11 mouse cellular contexts compared by ENCODE assay signal in genomic region chr12:73699471-73700186, GRCm38 (mm10).
DNase-seq lines count a peak whose midpoint lies in the region; ATAC-seq and TF ChIP-seq lines count a peak whose summit lies in the region.
"Had no signal": no experiment of that assay in that cellular context is flagged by ENCODE, and none has a peak within 500 bp of the region (broad histone marks: within the 10 kb centered on the region; RNA-seq: fewer than 3 reads in every experiment).

No protein-coding gene starts in this region.

- peak overlapping the region; percentile 17; the same call in 1 of the 2 replicates for H3K27ac ChIP-seq in heart, embryonic 15.5 days
- no peak overlapping the region for H3K27ac ChIP-seq in heart, adult 2 months
- H3K27ac ChIP-seq in forebrain, postnatal 0 days (ENCODE audit: low read depth, low read length): peak overlapping the region; percentile 35; the same call in 1 of the 2 replicates
- H3K27ac ChIP-seq in midbrain, embryonic 16.5 days (ENCODE audit: low read length): peak overlapping the region; percentile 65
- H3K27ac ChIP-seq: heart, embryonic 13.5 days; liver, embryonic 15.5 days had no signal

- intact Hi-C loops in heart, adult 2 months (cut with DNase I): no loop called here

- no peak for DNase-seq in heart, adult 2 months
- peak; percentile 78 for DNase-seq in CD4-positive, CD25-positive, alpha-beta regulatory T cell, adult 2 months (ENCODE audit: low read depth, low spot score)
- DNase-seq in forebrain, postnatal 0 days: peak; percentile 65
- no peak for DNase-seq in urinary bladder, postnatal 36 days (ENCODE audit: low spot score in 2 of 2)
- no peak for DNase-seq in kidney, adult 11 months
- DNase-seq in heart, postnatal 4 days: no peak
- DNase-seq: cerebellum, adult 18-20 months had no signal

- no peaks in the 10 kb centered on the region for H3K36me3 ChIP-seq in heart, embryonic 15.5 days
- H3K36me3 ChIP-seq in heart, adult 2 months (ENCODE audit: control insufficient read depth, insufficient read depth, low read length): no peaks in the 10 kb centered on the region
- H3K36me3 ChIP-seq in forebrain, postnatal 0 days (ENCODE audit: insufficient read depth): no peaks in the 10 kb centered on the region
- H3K36me3 ChIP-seq in midbrain, embryonic 16.5 days (ENCODE audit: control insufficient read depth, insufficient read depth, low read length): no peaks in the 10 kb centered on the region
- H3K36me3 ChIP-seq: liver, embryonic 15.5 days had no signal

- peaks cover 13% of the 10 kb centered on the region for H3K4me1 ChIP-seq in heart, embryonic 15.5 days (replicated peaks)
- peaks cover 2% of the 10 kb centered on the region for H3K4me1 ChIP-seq in heart, adult 2 months (ENCODE audit: control insufficient read depth, insufficient read depth, low read length)
- peaks cover 6% of the 10 kb centered on the region; the same call in 1 of the 2 replicates for H3K4me1 ChIP-seq in forebrain, postnatal 0 days (ENCODE audit: insufficient read depth)
- H3K4me1 ChIP-seq in midbrain, embryonic 16.5 days (ENCODE audit: control insufficient read depth, insufficient read depth, low read length): peaks cover 15% of the 10 kb centered on the region
- H3K4me1 ChIP-seq: liver, embryonic 15.5 days had no signal

- no peak overlapping the region for H3K4me2 ChIP-seq in heart, embryonic 15.5 days
- H3K4me2 ChIP-seq in forebrain, postnatal 0 days (ENCODE audit: low read depth): peak overlapping the region; percentile 11
- peak overlapping the region; percentile 13; the same call in 1 of the 2 replicates for H3K4me2 ChIP-seq in midbrain, embryonic 16.5 days (ENCODE audit: low read length)
- H3K4me2 ChIP-seq: heart, embryonic 13.5 days; liver, embryonic 15.5 days had no signal

- no peak for TF ChIP-seq EP300 in heart, adult 2 months (IDR thresholded peaks at IDR 0.05; ENCODE audit: insufficient read depth, low read depth, low read length)

- H3K9ac ChIP-seq in heart, embryonic 15.5 days: no peak overlapping the region
- H3K9ac ChIP-seq in heart, adult 2 months (ENCODE audit: low read depth, low read length): no peak overlapping the region
- H3K9ac ChIP-seq in forebrain, postnatal 0 days: peak overlapping the region; percentile 2; the same call in 1 of the 2 replicates
- peak overlapping the region; percentile 7; the same call in 1 of the 2 replicates for H3K9ac ChIP-seq in midbrain, embryonic 16.5 days (ENCODE audit: low read depth, low read length)
- H3K9ac ChIP-seq: heart, embryonic 13.5 days; liver, embryonic 15.5 days had no signal

- H3K9me3 ChIP-seq in heart, embryonic 15.5 days (replicated peaks): no peaks in the 10 kb centered on the region
- H3K9me3 ChIP-seq in forebrain, postnatal 0 days (ENCODE audit: low read length): no peaks in the 10 kb centered on the region
- no peaks in the 10 kb centered on the region for H3K9me3 ChIP-seq in midbrain, embryonic 16.5 days (replicated peaks; ENCODE audit: control insufficient read depth, low read length, poor library complexity, severe bottlenecking)
- H3K9me3 ChIP-seq: heart, embryonic 13.5 days; liver, embryonic 15.5 days had no signal

- no peak overlapping the region for H3K4me3 ChIP-seq in heart, embryonic 15.5 days
- no peak overlapping the region for H3K4me3 ChIP-seq in heart, adult 2 months
- no peak overlapping the region for H3K4me3 ChIP-seq in forebrain, postnatal 0 days (ENCODE audit: low read depth, low read length)
- H3K4me3 ChIP-seq in midbrain, embryonic 16.5 days (ENCODE audit: low read depth, low read length): no peak overlapping the region
- H3K4me3 ChIP-seq: heart, embryonic 13.5 days; liver, embryonic 15.5 days had no signal

- no peak for TF ChIP-seq CTCF in heart, adult 2 months (IDR thresholded peaks at IDR 0.05)
- TF ChIP-seq CTCF in forebrain, postnatal 0 days (IDR thresholded peaks at IDR 0.05; ENCODE audit: low read depth): no peak

- TF ChIP-seq POLR2A in heart, adult 2 months (IDR thresholded peaks at IDR 0.05; ENCODE audit: insufficient read depth, low read depth, low read length): no peak

- WGBS in heart, embryonic 15.5 days: 71% methylated on average over 17 of the region's 17 CpGs
- WGBS in heart, adult 2 months: 72% methylated on average over 17 of the region's 17 CpGs
- 37% methylated on average over 17 of the region's 17 CpGs for WGBS in forebrain, postnatal 0 days
- WGBS in midbrain, embryonic 16.5 days: 33% methylated on average over 17 of the region's 17 CpGs

- no peaks in the 10 kb centered on the region for H3K79me2 ChIP-seq in heart, adult 2 months (replicated peaks; ENCODE audit: control insufficient read depth, insufficient read depth, low read length)

- H3K27me3 ChIP-seq in heart, embryonic 15.5 days: no peaks in the 10 kb centered on the region
- H3K27me3 ChIP-seq in heart, adult 2 months (ENCODE audit: control insufficient read depth, insufficient read depth, low read length): no peaks in the 10 kb centered on the region
- no peaks in the 10 kb centered on the region for H3K27me3 ChIP-seq in forebrain, postnatal 0 days (ENCODE audit: insufficient read depth, low read length)
- no peaks in the 10 kb centered on the region for H3K27me3 ChIP-seq in midbrain, embryonic 16.5 days (ENCODE audit: control insufficient read depth, insufficient read depth, low read depth, low read length)
- H3K27me3 ChIP-seq: heart, embryonic 13.5 days; liver, embryonic 15.5 days had no signal

- no peak for ATAC-seq in heart, embryonic 15.5 days (replicated peaks; ENCODE audit: insufficient number of reproducible peaks, insufficient read depth, low FRiP score, low read depth)
- peak; percentile 71 for ATAC-seq in forebrain, postnatal 0 days
- peak; percentile 60; the same call in 1 of the 2 replicates for ATAC-seq in midbrain, embryonic 16.5 days

Comparison
In these comparisons a context has a peak if more than half of its experiments do, and no peak if none do; other contexts are left out.
1. H3K9ac ChIP-seq: peak in forebrain, postnatal 0 days (single experiment) and midbrain, embryonic 16.5 days (single experiment); none in heart, embryonic 15.5 days (single experiment) and heart, adult 2 months (single experiment).
2. DNase-seq: peak in CD4-positive, CD25-positive, alpha-beta regulatory T cell, adult 2 months (single experiment) and forebrain, postnatal 0 days (single experiment); none in heart, adult 2 months (0 of 2), urinary bladder, postnatal 36 days (0 of 2), kidney, adult 11 months (single experiment) and heart, postnatal 4 days (single experiment).